Mouse (Mus musculus) kidney, embryonic 14.5 days (tissue): ENCODE data around the gene Adamtsl3. TPM values are rescaled to one million over a fixed set of nuclear protein-coding genes. Genes with fewer than 3 reads are reported as not detected.

Source experiments
- ATAC-seq: fragments of 200-750 bp; cut with Nextera tagmentation; 2 replicates; pipeline ENCODE4 v1.8.0; 2017; ENCODE audit warnings: moderate number of reproducible peaks, mild to moderate bottlenecking, moderate TSS enrichment, moderate library complexity; ENCODE audit not compliant: low FRiP score, low TSS enrichment
- H3K27ac ChIP-seq: fragments of 300-500 bp; sonication (generic); 2 replicates; pipeline ENCODE4 v1.5.1; 2014; ENCODE audit warnings: low read depth, mild to moderate bottlenecking, low read length, moderate library complexity, mixed read lengths
- H3K27me3 ChIP-seq: fragments of 300-500 bp; sonication (generic); 2 replicates; pipeline ENCODE4 v1.6.1; 2014; ENCODE audit warnings: mild to moderate bottlenecking, low read length; ENCODE audit not compliant: control insufficient read depth, insufficient read depth
- H3K36me3 ChIP-seq: fragments of 300-500 bp; sonication (generic); 2 replicates; pipeline ENCODE4 v1.6.1; 2014; ENCODE audit warnings: low read length, mixed read lengths; ENCODE audit not compliant: control insufficient read depth, insufficient read depth
- H3K4me1 ChIP-seq: fragments of 300-500 bp; sonication (generic); 2 replicates; pipeline ENCODE4 v1.6.1; 2014; ENCODE audit warnings: low read length, mixed read lengths; ENCODE audit not compliant: control insufficient read depth, insufficient read depth
- H3K4me2 ChIP-seq: fragments of 300-500 bp; sonication (generic); replicated peaks from 2 replicates; pipeline ENCODE4 v1.6.1; 2014; ENCODE audit warnings: low read depth, mild to moderate bottlenecking, low read length
- H3K4me3 ChIP-seq: fragments of 300-500 bp; sonication (generic); 2 replicates; pipeline ENCODE4 v1.5.1; 2014; ENCODE audit warnings: mild to moderate bottlenecking, low read length
- H3K9ac ChIP-seq: fragments of 300-500 bp; sonication (generic); 2 replicates; pipeline ENCODE4 v1.6.1; 2014; ENCODE audit warnings: low read depth, mild to moderate bottlenecking, low read length, moderate library complexity
- H3K9me3 ChIP-seq: fragments of 300-500 bp; sonication (generic); 2 replicates; pipeline ENCODE4 v1.6.1; 2016; ENCODE audit warnings: low read length; ENCODE audit not compliant: control insufficient read depth
- WGBS: fragments of 180-500 bp; shearing (Covaris S2); extraction: QIAGEN DNeasy Blood & Tissue Kit; methylation state at CpG from one replicate; pipeline ENCODE4 v1.1.7; 2014; 5-methylcytosine and 5-hydroxymethylcytosine counted together
- polyA plus RNA-seq: library from polyadenylated mRNA; unstranded; fragments of >200 nt; fragmentation: Nextera tagmentation; extraction: Ambion mirVana; gene quantifications from 2 replicates; pipeline ENCODE4 v1.2.1, GENCODE M21; 2014

Gene Adamtsl3
- polyA plus RNA-seq, 1 experiment from 2014 or later: 0.39 TPM

GRCm38 (mm10) chr7:82647183-82647582, 311.7 kb downstream of the Adamtsl3 start:
- Histone ChIP-seq H3K9me3 (no peaks in the 10 kb centered on the region), H3K36me3 (peaks cover 5% of the 10 kb centered on the region; the same call in 1 of the 2 replicates), H3K27ac (no peak overlapping the region), H3K4me3 (no peak overlapping the region), H3K4me2 (no peak overlapping the region), H3K9ac (no peak overlapping the region), H3K4me1 (0 out of 2 replicates have a peak, but pooled peaks cover 4% of the 10 kb centered on the region), H3K27me3 (no peaks in the 10 kb centered on the region)
- no peak for ATAC-seq
- 85% methylated on average over 3 of the region's 3 CpGs for WGBS

GRCm38 (mm10) chr7:82647909-82648308, 312.4 kb downstream of the Adamtsl3 start:
- Histone ChIP-seq H3K4me3 (peak overlapping the region; percentile 74), H3K4me2 (peak overlapping the region; percentile 56), H3K36me3 (peaks cover 7% of the 10 kb centered on the region; the same call in 1 of the 2 replicates), H3K4me1 (0 out of 2 replicates have a peak, but pooled peaks cover 4% of the 10 kb centered on the region), H3K9ac (peak overlapping the region; percentile 70), H3K27me3 (no peaks in the 10 kb centered on the region), H3K27ac (no peak overlapping the region), H3K9me3 (no peaks in the 10 kb centered on the region)
- no peak for ATAC-seq
- 38% methylated on average over 4 of the region's 4 CpGs for WGBS

- peak within 1 kb of the TSS; percentile 56 for H3K4me2 ChIP-seq
- ATAC-seq: peak; percentile 99
- H3K36me3 ChIP-seq: peaks cover 7% of the 10 kb centered on the region; the same call in 1 of the 2 replicates
- no peaks in the 10 kb centered on the region for H3K27me3 ChIP-seq
- peak within 1 kb of the TSS; percentile 74 for H3K4me3 ChIP-seq
- under 1% methylated on average over 46 of the region's 46 CpGs for WGBS
- 0 out of 2 replicates have a peak, but pooled peaks cover 4% of the 10 kb centered on the region for H3K4me1 ChIP-seq
- H3K9ac ChIP-seq: peak within 1 kb of the TSS; percentile 70
- no peaks in the 10 kb centered on the region for H3K9me3 ChIP-seq
- H3K27ac ChIP-seq: no peak within 1 kb of the TSS
These were observed 313.0 kb downstream of the Adamtsl3 start, which contains the start of the genes Saxo2 and Efl1 for GRCm38 (mm10) chr7:82648353-82649080. Gene Saxo2, minus strand, starts transcription at chr7:82648528. Gene Efl1, plus strand, starts transcription at chr7:82648614.

- peak overlapping the region; percentile 74 for H3K4me3 ChIP-seq
- H3K27me3 ChIP-seq: no peaks in the 10 kb centered on the region
- WGBS: 27% methylated on average over 6 of the region's 6 CpGs
- no peak overlapping the region for H3K27ac ChIP-seq
- ATAC-seq: no peak; the same call in 1 of the 2 replicates
- H3K4me1 ChIP-seq: 0 out of 2 replicates have a peak, but pooled peaks cover 4% of the 10 kb centered on the region
- H3K9me3 ChIP-seq: no peaks in the 10 kb centered on the region
- peaks cover 7% of the 10 kb centered on the region; the same call in 1 of the 2 replicates for H3K36me3 ChIP-seq
- H3K9ac ChIP-seq: 0 out of 2 replicates have a peak overlapping the region, but pooled peaks have one; percentile 70
- H3K4me2 ChIP-seq: peak overlapping the region; percentile 56
These were observed 313.6 kb downstream of the Adamtsl3 start for GRCm38 (mm10) chr7:82649081-82649445.

Other genes with a start within 250 kb of the Adamtsl3 start
- gene Sh3gl3, start 161.9 kb upstream of the Adamtsl3 start, polyA plus RNA-seq: 13.2 and 14.0 TPM in 2 replicates